Mouse (Mus musculus): ENCODE measurements around the gene 4933415A04Rik. TPM values are rescaled to one million over a fixed set of nuclear protein-coding genes. Genes with fewer than 3 reads are reported as not detected.

The 4933415A04Rik gene
- polyA plus RNA-seq, 1 experiment from 2014 or later: 10.1 TPM

- WGBS: 95% methylated on average over 3 of the region's 3 CpGs
Observed at GRCm38 (mm10) chr11:43638486-43638885, 51.6 kb downstream of the 4933415A04Rik start.

More at GRCm38 (mm10) chr11:43638486-43638885, 51.6 kb downstream of the 4933415A04Rik start:
- no peaks in the 10 kb centered on the region for H3K27me3 ChIP-seq (replicated peaks)
- no peaks in the 10 kb centered on the region; the same call in 1 of the 2 replicates for H3K9me3 ChIP-seq
- H3K36me3 ChIP-seq: no peaks in the 10 kb centered on the region
- H3K4me1 ChIP-seq: peaks cover 15% of the 10 kb centered on the region
- H3K4me2 ChIP-seq (replicated peaks): no peak overlapping the region
- no peak overlapping the region for H3K27ac ChIP-seq
- H3K4me3 ChIP-seq: no peak overlapping the region
- no peak for ATAC-seq (ENCODE audit: low FRiP score, low read depth)
- no peak overlapping the region for H3K9ac ChIP-seq

Other genes with a start within 250 kb of the 4933415A04Rik start
- gene Pttg1, start 160.8 kb upstream of the 4933415A04Rik start, polyA plus RNA-seq (2016; fragmentation: Nextera tagmentation; extraction: Ambion mirVana): 64.0 and 65.7 TPM in 2 replicates
- 66.7 and 67.8 TPM in 2 replicates for gene Slu7, start 153.3 kb upstream of the 4933415A04Rik start, polyA plus RNA-seq (2016; fragmentation: Nextera tagmentation; extraction: Ambion mirVana)
- 5.6 and 6.3 TPM in 2 replicates for gene C1qtnf2, start 112.8 kb upstream of the 4933415A04Rik start, polyA plus RNA-seq (2016; fragmentation: Nextera tagmentation; extraction: Ambion mirVana)
- gene Ccnjl, start 58.3 kb upstream of the 4933415A04Rik start, polyA plus RNA-seq (2016; fragmentation: Nextera tagmentation; extraction: Ambion mirVana): 36.3 and 38.7 TPM in 2 replicates
- gene Fabp6, start 14.5 kb downstream of the 4933415A04Rik start, polyA plus RNA-seq (2016; fragmentation: Nextera tagmentation; extraction: Ambion mirVana): not detected in 2 replicates
- gene Pwwp2a, start 95.0 kb downstream of the 4933415A04Rik start, polyA plus RNA-seq (2016; fragmentation: Nextera tagmentation; extraction: Ambion mirVana): 52.4 and 53.4 TPM in 2 replicates
- 80.7 and 92.9 TPM in 2 replicates for gene Ttc1, start 161.0 kb downstream of the 4933415A04Rik start, polyA plus RNA-seq (2016; fragmentation: Nextera tagmentation; extraction: Ambion mirVana)

All from neural tube, embryonic 12.5 days (tissue).